Mouse (Mus musculus) heart, postnatal 14 days (tissue): ENCODE measurements around the gene Bahcc1. TPM values are rescaled to one million over a fixed set of nuclear protein-coding genes. Genes with fewer than 3 reads are reported as not detected.

Experiments
- DNase-seq, 2 experiments: peaks; one replicate each; pipeline ENCODE4 v3.0.0; 2021 to 2022
- intact Hi-C: fragments of 180-260 bp; cut with DNase I; formaldehyde crosslinking; loops from one replicate; pipeline ENCODE4 v1.15.1; 2025
- total RNA-seq, 2 experiments: library from RNA; stranded (reverse); gene quantifications; 2 replicates each; pipeline ENCODE4 v1.2.3; 2021

Gene Bahcc1
- total RNA-seq, 2 experiments from 2014 or later: 7.8 to 10.0 TPM

DNA sequence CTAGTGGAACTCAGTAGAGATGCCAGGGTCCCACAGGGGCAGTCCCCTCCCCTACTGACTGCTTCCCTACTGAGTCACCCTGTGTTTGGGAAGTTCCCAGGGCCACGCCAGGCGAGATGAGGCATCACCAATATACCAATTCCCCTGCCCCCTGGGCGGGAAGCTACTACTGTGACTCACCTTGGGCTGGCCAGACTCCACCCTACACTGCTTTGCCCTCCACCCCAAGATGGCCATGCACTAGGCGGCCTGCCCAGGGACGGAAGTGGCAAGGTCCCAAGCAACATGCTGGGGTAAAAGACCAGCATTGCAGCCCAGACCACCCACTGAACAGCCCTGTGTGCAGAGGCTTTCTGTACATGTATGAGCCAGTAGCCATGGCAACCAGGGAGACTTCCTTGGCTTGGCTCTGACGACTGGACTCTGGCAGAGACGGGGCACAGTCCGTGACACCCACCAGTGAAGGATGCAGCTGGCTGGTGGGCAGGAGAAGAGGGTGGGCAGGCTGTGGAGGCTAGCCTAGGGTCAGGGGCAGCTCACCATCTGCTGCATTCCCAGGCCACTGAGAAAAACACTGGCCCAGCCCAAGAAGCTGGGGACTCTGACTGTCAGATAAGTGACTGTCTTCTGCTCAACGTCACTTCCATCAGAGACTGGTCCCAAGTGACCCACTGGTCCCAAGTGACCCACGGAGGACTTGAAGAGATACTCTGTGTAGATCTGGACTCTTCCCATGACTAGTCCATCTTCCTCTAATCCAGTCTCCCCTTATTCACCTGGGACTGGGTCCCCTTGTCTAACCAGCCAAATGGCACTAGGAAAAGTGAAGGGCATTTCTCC lies 24.5 kb downstream of the Bahcc1 start:
- DNase-seq: no peak
- intact Hi-C loops: no loop called here

GRCm38 (mm10) chr11:120257911-120258310 lies 25.2 kb downstream of the Bahcc1 start:
- intact Hi-C loops: no loop called here
- DNase-seq: no peak

DNA sequence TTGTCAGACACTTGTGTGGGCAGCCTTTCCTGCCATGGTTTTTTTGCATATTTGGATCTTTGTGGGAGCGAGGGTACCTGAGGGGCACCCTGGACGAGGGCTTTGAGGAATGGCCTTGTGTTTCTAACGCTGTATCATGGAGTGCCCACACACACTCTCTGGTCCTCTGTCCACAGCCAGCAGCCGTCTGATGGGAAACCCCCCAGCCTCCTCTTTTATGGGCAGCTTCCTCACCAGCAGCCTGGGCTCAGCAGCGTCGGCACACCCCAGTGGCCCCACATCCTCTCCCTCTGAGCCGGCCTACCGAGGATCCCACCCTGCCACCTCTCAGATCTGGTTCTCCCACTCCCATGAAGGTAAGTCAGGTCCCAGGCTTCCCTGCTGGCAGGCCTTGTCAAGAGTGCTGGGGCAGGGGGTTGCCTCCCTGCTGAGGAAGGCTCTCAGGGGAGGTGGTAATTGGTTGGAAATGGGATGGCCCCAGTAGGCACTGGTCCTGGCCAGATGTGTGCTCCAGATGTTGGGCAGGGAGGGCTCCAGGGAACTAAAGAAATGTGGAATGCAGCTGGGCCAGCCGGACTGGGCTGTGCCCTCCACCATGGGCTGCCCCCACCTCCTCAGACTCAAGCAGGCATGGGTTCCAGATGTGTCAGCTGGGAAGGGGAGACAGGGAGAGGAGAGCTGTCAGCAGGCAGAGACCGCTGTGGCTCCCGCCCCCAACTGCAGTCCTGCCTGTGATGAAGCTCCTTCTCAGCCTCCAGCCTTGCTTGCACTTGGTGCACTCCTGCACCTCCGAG lies 26.3 kb downstream of the Bahcc1 start:
- no peak for DNase-seq
- intact Hi-C loops: no loop called here

DNA sequence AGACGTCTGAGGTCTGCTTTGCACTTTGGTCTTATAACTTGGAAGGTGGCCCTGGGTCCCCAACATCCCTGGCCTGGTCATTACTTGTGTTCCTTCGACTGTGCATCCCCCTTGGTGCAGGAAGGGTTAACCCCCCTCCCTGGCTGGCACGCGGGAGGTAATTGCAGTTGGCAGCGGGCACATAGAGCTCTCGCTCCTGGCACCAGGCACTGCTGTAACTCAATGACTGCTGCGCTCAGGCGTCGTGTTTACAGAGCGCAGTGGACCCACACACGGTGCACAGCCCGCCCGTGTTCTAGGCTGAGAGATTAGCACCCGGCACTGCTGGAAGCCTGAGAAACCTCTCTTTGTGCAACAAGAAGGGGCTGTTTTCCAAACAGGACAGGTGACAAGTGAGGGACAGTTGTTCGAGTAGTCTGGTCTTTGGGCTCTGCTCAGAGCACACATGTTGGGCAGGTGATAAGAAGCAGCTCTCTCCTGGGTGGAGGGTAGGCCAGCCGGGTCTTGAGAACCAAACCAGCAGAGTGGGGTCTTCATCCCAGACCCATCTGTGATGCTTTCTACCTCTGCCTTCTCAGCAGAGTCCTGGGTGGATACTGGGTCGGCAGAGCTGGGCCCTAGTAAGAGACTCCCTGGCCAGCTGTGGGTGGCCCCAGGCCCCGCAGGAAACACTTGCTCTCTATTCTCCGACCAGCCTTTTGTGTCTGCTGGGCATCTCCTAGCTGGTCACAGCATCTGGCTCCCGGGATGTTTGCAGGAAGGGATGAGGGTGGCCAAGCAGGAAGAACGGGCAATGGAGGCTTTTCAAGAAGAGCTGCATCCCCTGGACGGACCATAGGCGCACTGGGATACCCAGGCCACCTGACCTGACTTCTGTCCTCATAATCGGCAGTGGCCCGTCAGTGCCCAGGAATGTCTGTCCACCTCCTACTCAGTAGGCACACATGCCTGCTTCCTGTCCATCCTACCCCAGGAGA lies 27.3 kb downstream of the Bahcc1 start:
- no peak for DNase-seq
- intact Hi-C loops: loop anchor here (2.0 kb wide), 1 partner anchor 19 kb away; no protein-coding TSS in a partner anchor

DNA sequence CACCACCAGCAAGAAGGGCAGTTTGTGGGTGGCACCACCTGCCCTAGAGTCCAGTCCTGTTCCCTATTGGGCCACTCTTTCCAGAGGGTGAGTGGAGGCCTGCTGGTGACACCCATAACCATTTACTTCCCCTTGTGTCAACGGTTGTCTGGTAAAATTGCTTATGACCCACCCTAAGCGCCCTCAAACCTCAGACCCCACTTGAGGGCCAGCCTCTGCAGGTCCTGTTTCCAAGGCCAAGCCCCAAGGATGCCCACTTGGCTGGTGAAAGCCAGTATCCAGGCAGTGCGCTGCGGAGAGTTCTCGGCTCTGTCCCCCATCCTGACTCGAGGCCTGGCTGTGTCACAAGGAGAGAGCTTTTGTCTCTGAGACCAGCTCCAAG lies 28.0 kb downstream of the Bahcc1 start:
- intact Hi-C loops: loop anchor here (2.0 kb wide), 1 partner anchor 20 kb away; no protein-coding TSS in a partner anchor

GRCm38 (mm10) chr11:120261416-120262355 lies 28.9 kb downstream of the Bahcc1 start:
- intact Hi-C loops: loop anchor here (2.0 kb wide), 1 partner anchor 21 kb away; no protein-coding TSS in a partner anchor
- DNase-seq: peak; percentile 94 to 98

More for the DNA sequence above, 28.0 kb downstream of the Bahcc1 start:
- DNase-seq: no peak

GRCm38 (mm10) chr11:120262356-120262901 lies 29.7 kb downstream of the Bahcc1 start:
- DNase-seq: peak; percentile 82 to 89
- intact Hi-C loops: no loop called here

DNA sequence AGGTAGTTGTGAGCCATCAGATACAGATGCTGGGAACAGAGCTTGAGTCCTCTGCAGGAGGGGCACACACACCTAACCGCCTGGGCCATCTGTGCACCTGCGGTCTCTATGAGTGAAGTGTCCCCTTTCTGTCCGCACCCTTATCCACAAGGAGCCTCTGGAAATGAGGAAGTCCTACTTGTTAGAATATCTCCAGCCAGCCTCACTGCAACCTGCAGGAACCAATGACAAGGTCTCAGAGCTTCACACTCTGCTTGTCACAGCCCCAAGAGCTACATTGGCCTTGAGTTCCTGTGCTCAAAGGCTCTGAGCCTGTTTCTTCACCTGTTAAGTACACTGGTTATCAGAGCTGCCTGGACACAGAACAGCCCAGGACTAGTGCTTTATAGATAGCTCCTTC lies 30.4 kb downstream of the Bahcc1 start:
- no peak for DNase-seq
- intact Hi-C loops: no loop called here

DNA sequence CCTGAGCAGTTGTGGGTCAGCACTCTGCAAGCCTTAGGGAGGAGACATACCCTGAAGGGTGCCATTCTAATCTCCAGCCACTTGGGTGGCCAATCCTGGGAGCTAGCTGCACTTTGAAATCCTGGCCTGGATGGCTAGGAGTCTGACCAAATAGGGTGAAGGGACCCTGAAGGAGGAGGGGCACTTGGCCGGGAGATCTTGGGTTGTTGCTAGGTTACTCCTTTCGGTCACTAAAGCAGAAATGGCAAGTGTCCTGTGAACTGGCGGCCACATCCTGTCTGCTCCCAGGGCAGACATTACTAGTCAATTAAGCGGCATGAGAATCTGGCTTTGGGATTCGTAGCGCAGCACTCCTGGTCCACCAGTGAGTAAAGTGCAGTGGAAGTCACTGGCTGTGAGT lies 31.3 kb downstream of the Bahcc1 start:
- intact Hi-C loops: no loop called here
- no peak for DNase-seq

DNA sequence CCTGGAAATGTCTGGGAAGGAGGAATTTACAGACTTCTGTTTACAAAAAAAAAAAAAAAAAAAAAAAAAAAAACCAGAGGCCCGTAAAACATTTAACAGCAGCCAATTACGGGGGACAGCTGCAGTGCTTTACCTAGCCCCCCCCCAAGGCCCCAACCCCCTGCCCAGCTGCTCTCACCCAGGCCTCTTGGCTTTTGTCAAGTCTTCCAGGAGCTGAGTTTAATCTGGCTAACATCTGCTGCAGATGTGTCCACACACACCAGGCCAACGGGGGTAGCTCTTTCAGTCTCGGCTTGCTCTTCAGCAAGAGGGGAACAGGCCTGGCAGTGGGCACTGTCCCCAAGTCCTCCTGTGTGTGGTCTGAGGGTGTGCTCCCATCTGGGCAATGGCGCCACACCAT lies 32.7 kb downstream of the Bahcc1 start:
- DNase-seq: no peak
- intact Hi-C loops: no loop called here

GRCm38 (mm10) chr11:120266259-120266758 lies 33.6 kb downstream of the Bahcc1 start:
- DNase-seq: no peak
- intact Hi-C loops: no loop called here

DNA sequence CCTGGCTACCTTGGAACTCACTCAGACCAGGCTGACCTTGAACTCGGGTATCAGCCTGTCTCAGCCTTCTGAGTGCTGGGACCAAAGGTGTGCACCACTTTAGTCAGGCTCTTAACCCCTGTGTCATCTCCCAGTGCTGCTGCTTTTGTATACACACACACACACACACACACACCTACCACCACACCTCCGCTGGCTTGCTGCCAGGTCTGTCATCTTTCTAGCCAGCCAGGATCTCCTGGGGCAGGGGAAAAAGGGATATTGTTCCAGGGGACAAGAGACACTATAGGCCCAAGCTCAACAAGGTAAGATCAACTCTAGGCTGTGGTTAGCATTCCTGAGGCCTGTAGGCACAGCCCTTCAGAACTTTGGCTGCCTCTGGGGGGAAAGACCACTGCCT lies 34.5 kb downstream of the Bahcc1 start:
- DNase-seq: no peak
- intact Hi-C loops: no loop called here

DNA sequence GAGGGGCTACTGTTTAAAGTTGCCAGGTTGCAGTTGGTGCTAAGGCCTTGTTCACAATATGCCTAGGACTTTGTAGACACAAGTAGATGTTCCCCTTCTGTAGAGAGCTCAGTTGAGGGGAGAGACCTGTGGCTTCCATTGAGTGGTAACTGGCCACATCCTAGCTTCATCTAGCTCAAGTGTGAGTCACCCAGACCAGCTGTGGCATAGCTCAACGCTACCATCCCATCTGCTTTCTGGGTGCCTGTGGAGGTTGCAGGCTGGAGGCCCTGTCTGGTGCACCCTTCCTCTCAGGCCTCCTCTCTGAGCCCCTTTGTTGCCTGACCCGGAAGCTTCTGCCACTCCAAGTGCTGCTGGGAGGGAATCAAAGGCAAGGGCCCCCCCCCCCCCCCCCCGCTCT lies 34.9 kb downstream of the Bahcc1 start:
- no peak for DNase-seq
- intact Hi-C loops: no loop called here

DNA sequence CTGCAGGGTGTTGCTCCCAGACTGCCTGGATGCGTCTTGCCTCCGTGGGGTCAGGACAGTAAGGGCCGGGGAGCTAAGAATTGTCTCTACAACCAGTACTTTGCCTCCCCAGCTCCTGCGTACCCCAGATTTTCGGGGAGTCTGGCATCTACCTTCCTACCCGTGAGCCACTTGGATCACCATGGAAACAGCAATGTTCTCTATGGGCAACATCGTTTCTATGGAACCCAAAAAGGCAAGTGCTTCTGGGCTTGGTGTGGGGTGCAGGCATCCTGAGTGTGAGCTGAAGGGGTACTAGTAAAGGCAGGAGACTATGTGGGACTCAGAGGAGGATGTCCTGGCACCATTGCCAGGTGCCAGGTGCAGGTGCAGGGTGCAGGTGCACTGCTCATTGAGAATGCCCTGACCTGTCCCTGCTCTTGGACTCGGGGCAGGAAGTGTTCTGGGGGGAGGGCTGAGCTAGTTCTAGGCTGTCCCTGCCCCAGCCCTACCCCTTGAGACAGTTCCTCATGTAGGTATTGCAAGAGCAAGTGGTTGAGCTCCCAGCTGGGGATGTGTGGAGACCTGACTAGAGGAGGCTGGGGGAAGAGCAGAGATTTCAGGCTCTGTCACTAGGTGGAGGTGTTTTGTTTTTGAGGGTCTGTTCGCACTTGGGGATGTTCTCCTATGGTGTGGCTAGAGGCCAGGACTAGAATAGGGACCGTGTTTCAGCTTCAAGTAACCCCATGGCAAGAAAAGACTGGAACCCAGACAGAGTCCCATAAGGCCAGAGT lies 35.6 kb downstream of the Bahcc1 start:
- DNase-seq: no peak
- intact Hi-C loops: no loop called here

GRCm38 (mm10) chr11:120269007-120269406 lies 36.3 kb downstream of the Bahcc1 start:
- DNase-seq: no peak
- intact Hi-C loops: no loop called here

DNA sequence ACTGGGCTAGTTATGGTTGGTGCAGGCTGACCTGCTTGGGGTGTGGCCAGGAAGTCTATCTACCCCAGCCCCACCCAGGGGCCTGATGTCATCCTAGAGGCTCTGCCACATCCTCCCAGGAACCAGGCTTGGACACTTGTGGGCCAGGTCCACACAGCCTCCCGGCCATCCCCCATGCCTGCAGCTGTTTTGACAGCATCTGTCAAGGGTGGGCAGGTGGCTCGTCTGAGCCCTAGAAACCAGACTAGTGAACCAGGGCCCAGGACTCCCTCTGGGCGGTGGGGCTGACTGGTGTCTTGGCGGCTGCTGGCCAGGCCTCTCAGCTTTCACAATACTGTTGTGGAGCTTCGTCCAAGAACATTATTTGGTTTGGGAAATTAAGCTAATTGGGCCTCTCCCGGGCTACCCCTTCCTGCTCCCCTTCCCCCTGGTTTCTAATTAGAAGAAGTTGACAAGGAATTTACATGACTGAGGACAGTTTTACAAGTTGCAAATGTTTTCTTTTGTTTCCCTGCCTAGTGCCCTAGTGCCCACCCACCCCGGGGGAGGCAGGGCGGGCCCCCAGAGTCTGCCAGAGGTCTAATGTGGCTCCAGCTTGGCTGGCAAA lies 36.9 kb downstream of the Bahcc1 start:
- intact Hi-C loops: no loop called here
- peak in 1 of 2 experiments; percentile 52 for DNase-seq

- intact Hi-C loops: no loop called here
- peak in 1 of 2 experiments; percentile 62 for DNase-seq
Measured at GRCm38 (mm10) chr11:120279335-120279734, 46.6 kb downstream of the Bahcc1 start.
